Mouse (Mus musculus): ENCODE results near the gene Mtrex. TPM values are rescaled to one million over a fixed set of nuclear protein-coding genes. Genes with fewer than 3 reads are reported as not detected.

Mtrex gene
- polyA plus RNA-seq, 1 experiment from 2014 or later, result 72.0 TPM

DNA sequence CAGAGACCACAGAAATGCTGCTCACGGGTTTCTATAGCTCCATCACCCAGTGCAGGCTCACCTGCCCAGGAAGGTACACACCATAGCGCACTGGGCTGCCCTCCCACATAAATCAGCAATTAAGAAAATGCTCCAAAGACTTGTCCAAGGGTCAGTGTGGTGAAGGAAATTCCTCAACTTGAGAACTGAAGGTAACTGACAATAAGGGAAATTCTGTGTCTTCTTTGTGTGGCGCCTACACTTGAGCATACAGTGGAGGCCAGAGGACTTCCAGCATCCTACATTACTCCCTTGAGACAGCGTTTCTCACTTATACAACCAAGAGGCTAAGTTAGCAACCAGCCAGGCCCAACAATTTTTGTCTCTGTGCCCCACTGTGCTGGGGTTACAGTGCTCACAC is 1.2 kb downstream of the Mtrex start:
- ATAC-seq, result no peak
- peaks cover 9% of the 10 kb centered on the region for H3K36me3 ChIP-seq (ENCODE audit: poor library complexity, severe bottlenecking)
- peak overlapping the region; percentile 79 for H3K4me2 ChIP-seq
- H3K27ac ChIP-seq, result no peak overlapping the region
- H3K27me3 ChIP-seq, result no peaks in the 10 kb centered on the region
- 75% methylated on average over 4 of the region's 4 CpGs for WGBS
- H3K9ac ChIP-seq, result peak overlapping the region; percentile 83
- H3K4me1 ChIP-seq, result peaks cover 30% of the 10 kb centered on the region
- peak overlapping the region; percentile 79 for H3K4me3 ChIP-seq
- no peaks in the 10 kb centered on the region for H3K9me3 ChIP-seq (replicated peaks)

DNA sequence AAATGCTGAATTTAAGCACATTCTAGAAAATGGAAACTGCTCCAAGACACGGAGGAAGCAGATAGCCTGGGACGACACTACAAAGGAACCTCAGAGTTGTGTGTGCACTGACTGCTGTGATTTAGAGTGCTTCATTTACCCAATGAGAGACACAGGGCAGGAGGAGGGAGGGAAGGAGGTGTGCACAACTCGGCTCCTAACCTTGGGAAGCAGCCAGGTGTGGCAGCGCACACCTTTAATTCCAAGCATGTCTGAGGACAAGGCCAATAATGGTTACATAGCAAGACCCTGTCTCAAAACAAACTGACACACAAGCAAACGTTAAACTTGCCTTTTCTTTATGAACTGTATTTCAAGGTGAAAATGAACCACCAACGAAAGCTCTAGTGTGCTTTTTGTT is 1.9 kb downstream of the Mtrex start:
- WGBS, result 80% methylated on average over 6 of the region's 6 CpGs
- no peak for ATAC-seq
- Histone ChIP-seq H3K4me1 (peaks cover 30% of the 10 kb centered on the region), H3K9ac (no peak overlapping the region), H3K27ac (no peak overlapping the region), H3K4me3 (no peak overlapping the region), H3K27me3 (no peaks in the 10 kb centered on the region), H3K9me3 (replicated peaks) (no peaks in the 10 kb centered on the region), H3K4me2 (0 out of 2 replicates have a peak overlapping the region, but pooled peaks have one; percentile 17), H3K36me3 (ENCODE audit: poor library complexity, severe bottlenecking) (peaks cover 4% of the 10 kb centered on the region)

GRCm38 (mm10) chr13:112920906-112921305 is 6.3 kb downstream of the Mtrex start:
- Histone ChIP-seq H3K4me3 (no peak overlapping the region), H3K4me2 (no peak overlapping the region), H3K9ac (no peak overlapping the region), H3K9me3 (replicated peaks) (no peaks in the 10 kb centered on the region), H3K36me3 (ENCODE audit: poor library complexity, severe bottlenecking) (peaks cover 33% of the 10 kb centered on the region), H3K4me1 (peaks cover 14% of the 10 kb centered on the region), H3K27me3 (no peaks in the 10 kb centered on the region), H3K27ac (no peak overlapping the region)
- ATAC-seq, result no peak
- 95% methylated on average over 3 of the region's 3 CpGs for WGBS

GRCm38 (mm10) chr13:112919141-112919865 is 7.9 kb downstream of the Mtrex start:
- Histone ChIP-seq H3K4me2 (no peak overlapping the region), H3K9ac (no peak overlapping the region), H3K36me3 (ENCODE audit: poor library complexity, severe bottlenecking) (peaks cover 38% of the 10 kb centered on the region), H3K27ac (no peak overlapping the region), H3K4me1 (no peaks in the 10 kb centered on the region), H3K9me3 (replicated peaks) (no peaks in the 10 kb centered on the region), H3K4me3 (no peak overlapping the region), H3K27me3 (no peaks in the 10 kb centered on the region)
- no peak for ATAC-seq
- 85% methylated on average over 4 of the region's 4 CpGs for WGBS

- Histone ChIP-seq H3K27ac (no peak overlapping the region), H3K4me1 (no peaks in the 10 kb centered on the region), H3K9ac (no peak overlapping the region), H3K4me2 (no peak overlapping the region), H3K27me3 (no peaks in the 10 kb centered on the region), H3K36me3 (ENCODE audit: poor library complexity, severe bottlenecking) (peaks cover 53% of the 10 kb centered on the region), H3K9me3 (replicated peaks) (no peaks in the 10 kb centered on the region), H3K4me3 (no peak overlapping the region)
- no peak for ATAC-seq
- WGBS, result 88% methylated on average over 4 of the region's 4 CpGs
These were observed 16.8 kb downstream of the Mtrex start for GRCm38 (mm10) chr13:112910434-112910833.

DNA sequence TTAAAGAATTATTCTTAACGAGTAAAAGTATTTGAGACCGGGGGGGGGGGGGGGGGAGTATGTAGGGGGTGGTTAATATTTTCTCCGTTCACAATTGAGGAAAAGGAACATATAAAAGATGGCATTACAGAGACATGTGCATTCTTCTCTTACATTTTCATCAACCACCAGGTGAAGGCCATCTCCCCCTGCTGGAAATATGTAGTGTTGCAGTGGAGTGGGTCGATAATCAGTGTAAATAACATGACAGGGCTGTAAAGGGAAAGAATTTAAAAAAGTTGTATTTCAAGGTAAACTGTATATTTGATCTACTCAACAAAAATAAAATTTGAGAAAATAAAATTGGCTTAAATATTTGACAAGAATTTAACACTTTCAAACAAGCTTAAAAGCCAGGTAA is 17.5 kb downstream of the Mtrex start:
- 62% methylated on average over 4 of the region's 4 CpGs for WGBS
- H3K9me3 ChIP-seq (replicated peaks), result no peaks in the 10 kb centered on the region
- no peaks in the 10 kb centered on the region for H3K27me3 ChIP-seq
- H3K9ac ChIP-seq, result no peak overlapping the region
- H3K4me1 ChIP-seq, result no peaks in the 10 kb centered on the region
- ATAC-seq, result 0 out of 2 replicates have a peak, but pooled peaks have one; percentile 58
- no peak overlapping the region for H3K4me2 ChIP-seq
- H3K36me3 ChIP-seq (ENCODE audit: poor library complexity, severe bottlenecking), result peaks cover 58% of the 10 kb centered on the region
- no peak overlapping the region for H3K4me3 ChIP-seq
- H3K27ac ChIP-seq, result no peak overlapping the region

GRCm38 (mm10) chr13:112902176-112902575 is 25.0 kb downstream of the Mtrex start:
- 95% methylated on average over 3 of the region's 3 CpGs for WGBS
- ATAC-seq, result no peak

GRCm38 (mm10) chr13:112887234-112887633 is 40.0 kb downstream of the Mtrex start:
- Histone ChIP-seq H3K27me3 (no peaks in the 10 kb centered on the region), H3K4me3 (no peak overlapping the region), H3K9ac (no peak overlapping the region), H3K27ac (no peak overlapping the region), H3K4me1 (no peaks in the 10 kb centered on the region), H3K4me2 (no peak overlapping the region), H3K36me3 (ENCODE audit: poor library complexity, severe bottlenecking) (peaks cover 79% of the 10 kb centered on the region), H3K9me3 (replicated peaks) (no peaks in the 10 kb centered on the region)
- no peak for ATAC-seq
- WGBS, result 95% methylated on average over 12 of the region's 12 CpGs

More at GRCm38 (mm10) chr13:112902176-112902575, 25.0 kb downstream of the Mtrex start:
- Histone ChIP-seq H3K9ac (no peak overlapping the region), H3K27ac (no peak overlapping the region), H3K4me3 (no peak overlapping the region), H3K4me1 (no peaks in the 10 kb centered on the region), H3K9me3 (replicated peaks) (no peaks in the 10 kb centered on the region), H3K4me2 (no peak overlapping the region), H3K36me3 (ENCODE audit: poor library complexity, severe bottlenecking) (peaks cover 83% of the 10 kb centered on the region), H3K27me3 (no peaks in the 10 kb centered on the region)

- ATAC-seq, result no peak
- H3K4me3 ChIP-seq, result no peak overlapping the region
- no peak overlapping the region for H3K4me2 ChIP-seq
- 85% methylated on average over 17 of the region's 17 CpGs for WGBS
- peaks cover 87% of the 10 kb centered on the region for H3K36me3 ChIP-seq (ENCODE audit: poor library complexity, severe bottlenecking)
- H3K27me3 ChIP-seq, result no peaks in the 10 kb centered on the region
- H3K9me3 ChIP-seq (replicated peaks), result no peaks in the 10 kb centered on the region
- no peak overlapping the region for H3K9ac ChIP-seq
- H3K27ac ChIP-seq, result no peak overlapping the region
- no peaks in the 10 kb centered on the region for H3K4me1 ChIP-seq
These were observed 55.5 kb downstream of the Mtrex start for GRCm38 (mm10) chr13:112871500-112872266.

DNA sequence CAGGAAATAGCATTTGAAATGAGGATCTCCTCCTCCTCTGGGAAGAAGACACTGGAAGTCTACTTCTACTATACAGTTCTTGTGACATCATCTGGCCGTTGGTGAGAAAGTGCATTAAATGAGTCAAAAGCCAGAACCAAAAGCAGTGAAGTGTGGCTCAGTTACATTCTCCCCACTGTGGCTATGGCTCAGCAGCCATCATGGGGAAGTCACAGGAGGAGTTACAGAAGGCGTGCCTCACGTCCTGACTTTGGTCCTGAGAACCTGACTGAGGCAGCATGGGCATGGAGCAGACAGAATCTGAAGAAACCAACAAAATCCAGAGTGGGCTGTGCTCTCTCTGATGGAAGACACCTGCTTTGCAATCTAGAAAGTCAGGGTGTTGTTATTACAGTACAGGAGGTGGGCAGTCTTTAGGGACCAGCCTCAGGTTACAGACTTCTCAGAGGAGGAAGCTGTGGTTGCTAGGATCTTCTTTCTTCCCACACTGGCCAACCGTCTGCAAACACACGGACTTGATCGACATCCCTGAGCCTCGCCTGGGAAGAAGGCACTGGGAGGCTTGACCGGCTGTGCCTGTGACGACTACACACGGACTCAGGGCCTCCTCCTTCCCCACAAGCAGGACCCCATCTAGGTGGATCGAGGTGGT is 57.0 kb downstream of the Mtrex start:
- ATAC-seq, result no peak
- Histone ChIP-seq H3K27ac (no peak overlapping the region), H3K4me3 (no peak overlapping the region), H3K36me3 (ENCODE audit: poor library complexity, severe bottlenecking) (peaks cover 95% of the 10 kb centered on the region), H3K9ac (no peak overlapping the region), H3K4me2 (no peak overlapping the region), H3K9me3 (replicated peaks) (no peaks in the 10 kb centered on the region), H3K4me1 (no peaks in the 10 kb centered on the region), H3K27me3 (no peaks in the 10 kb centered on the region)
- WGBS, result 85% methylated on average over 11 of the region's 11 CpGs

- H3K27me3 ChIP-seq, result no peaks in the 10 kb centered on the region
- peaks cover 2% of the 10 kb centered on the region; the same call in 1 of the 2 replicates for H3K4me1 ChIP-seq
- H3K36me3 ChIP-seq (ENCODE audit: poor library complexity, severe bottlenecking), result peaks cover 86% of the 10 kb centered on the region
- WGBS, result 92% methylated on average over 8 of the region's 8 CpGs
- ATAC-seq, result no peak
- no peak overlapping the region for H3K4me2 ChIP-seq
- no peaks in the 10 kb centered on the region for H3K9me3 ChIP-seq (replicated peaks)
- H3K4me3 ChIP-seq, result no peak overlapping the region
- H3K9ac ChIP-seq, result no peak overlapping the region
- H3K27ac ChIP-seq, result no peak overlapping the region
These were observed 59.8 kb downstream of the Mtrex start for GRCm38 (mm10) chr13:112867381-112867780.

DNA sequence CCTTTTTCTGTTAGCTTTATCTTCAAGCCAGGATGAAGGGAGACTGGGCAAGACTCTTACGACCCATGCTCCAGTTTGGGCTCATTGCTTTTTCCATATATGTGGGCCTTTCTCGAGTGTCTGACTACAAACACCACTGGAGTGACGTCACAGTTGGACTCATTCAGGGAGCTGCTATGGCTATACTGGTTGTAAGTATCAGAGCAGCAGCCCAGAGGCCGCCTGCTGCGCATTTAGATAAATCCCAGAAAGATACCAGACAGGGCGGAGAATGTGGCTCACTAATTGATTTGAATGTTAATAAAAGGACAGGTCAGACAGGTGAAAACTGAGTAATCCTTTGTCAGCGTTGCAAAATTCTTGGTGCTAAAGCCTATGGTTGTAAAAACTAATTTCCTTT is 60.4 kb downstream of the Mtrex start:
- H3K9ac ChIP-seq, result no peak overlapping the region
- no peak overlapping the region for H3K4me2 ChIP-seq
- H3K4me1 ChIP-seq, result peaks cover 8% of the 10 kb centered on the region; the same call in 1 of the 2 replicates
- no peak for ATAC-seq
- 90% methylated on average over 7 of the region's 7 CpGs for WGBS
- no peaks in the 10 kb centered on the region for H3K27me3 ChIP-seq
- H3K9me3 ChIP-seq (replicated peaks), result no peaks in the 10 kb centered on the region
- H3K36me3 ChIP-seq (ENCODE audit: poor library complexity, severe bottlenecking), result peaks cover 80% of the 10 kb centered on the region
- H3K27ac ChIP-seq, result no peak overlapping the region
- H3K4me3 ChIP-seq, result no peak overlapping the region
